In genomic region chr5:92988769-92989356, GRCm38 (mm10) we compare ENCODE assay signal across 9 mouse cellular contexts. TPM values are rescaled to one million over a fixed set of nuclear protein-coding genes. Genes with fewer than 3 reads are reported as not detected.
DNase-seq lines count a peak whose midpoint lies in the region; ATAC-seq lines count a peak whose summit lies in the region.
"Had no signal": no experiment of that assay in that cellular context is flagged by ENCODE, and none has a peak within 500 bp of the region (broad histone marks: within the 10 kb centered on the region; RNA-seq: fewer than 3 reads in every experiment).

No protein-coding gene starts in this region.

- H3K36me3 ChIP-seq in forebrain, embryonic 10.5 days (replicated peaks) = no peaks in the 10 kb centered on the region
- no peaks in the 10 kb centered on the region for H3K36me3 ChIP-seq in kidney, embryonic 14.5 days (ENCODE audit: control insufficient read depth, insufficient read depth, low read length)
- no peaks in the 10 kb centered on the region for H3K36me3 ChIP-seq in midbrain, embryonic 16.5 days (ENCODE audit: control insufficient read depth, insufficient read depth, low read length)

- peak; percentile 50 for ATAC-seq in kidney, embryonic 14.5 days (ENCODE audit: low FRiP score, low TSS enrichment)
- peak; percentile 78 for ATAC-seq in midbrain, embryonic 16.5 days

- H3K4me2 ChIP-seq in kidney, embryonic 14.5 days (replicated peaks; ENCODE audit: low read depth, low read length) = 0 out of 2 replicates have a peak overlapping the region, but pooled peaks have one; percentile 6
- H3K4me2 ChIP-seq in midbrain, embryonic 16.5 days (ENCODE audit: low read length) = 0 out of 2 replicates have a peak overlapping the region, but pooled peaks have one; percentile 13

- H3K9me3 ChIP-seq in forebrain, embryonic 10.5 days = no peaks in the 10 kb centered on the region
- H3K9me3 ChIP-seq in kidney, embryonic 14.5 days (ENCODE audit: control insufficient read depth, low read length) = 0 out of 2 replicates have a peak, but pooled peaks cover 2% of the 10 kb centered on the region
- no peaks in the 10 kb centered on the region for H3K9me3 ChIP-seq in midbrain, embryonic 16.5 days (replicated peaks; ENCODE audit: control insufficient read depth, low read length, poor library complexity, severe bottlenecking)

- H3K27me3 ChIP-seq in forebrain, embryonic 10.5 days (ENCODE audit: poor library complexity, severe bottlenecking) = no peaks in the 10 kb centered on the region
- H3K27me3 ChIP-seq in kidney, embryonic 14.5 days (ENCODE audit: control insufficient read depth, insufficient read depth, low read length) = no peaks in the 10 kb centered on the region
- no peaks in the 10 kb centered on the region for H3K27me3 ChIP-seq in midbrain, embryonic 16.5 days (ENCODE audit: control insufficient read depth, insufficient read depth, low read depth, low read length)

- intact Hi-C loops in heart, postnatal 14 days (cut with DNase I) = no loop called here
- intact Hi-C loops in left cerebral cortex, postnatal 14 days (cut with DNase I) = no loop called here

- H3K4me3 ChIP-seq in forebrain, embryonic 10.5 days = peak overlapping the region; percentile 0; the same call in 1 of the 2 replicates
- no peak overlapping the region for H3K4me3 ChIP-seq in kidney, embryonic 14.5 days (ENCODE audit: low read length)
- no peak overlapping the region for H3K4me3 ChIP-seq in midbrain, embryonic 16.5 days (ENCODE audit: low read depth, low read length)
- H3K4me3 ChIP-seq: megakaryocyte, embryonic 14.5 days had no signal

- peak; percentile 71 for DNase-seq in ZHBTc4 (ENCODE audit: low read depth, low spot score)
- peak; percentile 39 for DNase-seq in forebrain, embryonic 10.5 days (ENCODE audit: extremely low spot score, low spot score)
- no peak for DNase-seq in heart, postnatal 14 days
- DNase-seq in adrenal gland, postnatal 10 days = no peak
- DNase-seq in left cerebral cortex, postnatal 14 days (ENCODE audit: low spot score in 2 of 2) = no peak
- no peak for DNase-seq in c-Kit-positive CD71-positive TER-119-positive erythroid progenitor cells, embryonic 14.5 days (ENCODE audit: low spot score)

- 35% methylated on average over 15 of the region's 15 CpGs for WGBS in forebrain, embryonic 10.5 days
- WGBS in kidney, embryonic 14.5 days = 27% methylated on average over 15 of the region's 15 CpGs
- WGBS in midbrain, embryonic 16.5 days = 26% methylated on average over 14 of the region's 15 CpGs

- H3K27ac ChIP-seq in forebrain, embryonic 10.5 days = peak overlapping the region; percentile 79
- H3K27ac ChIP-seq in kidney, embryonic 14.5 days (ENCODE audit: low read depth, low read length) = peak overlapping the region; percentile 77
- no peak overlapping the region for H3K27ac ChIP-seq in midbrain, embryonic 16.5 days (ENCODE audit: low read length)

- no peak overlapping the region for H3K9ac ChIP-seq in kidney, embryonic 14.5 days (ENCODE audit: low read depth, low read length)
- no peak overlapping the region for H3K9ac ChIP-seq in midbrain, embryonic 16.5 days (ENCODE audit: low read depth, low read length)

- H3K4me1 ChIP-seq in forebrain, embryonic 10.5 days = peaks cover 21% of the 10 kb centered on the region
- peaks cover 11% of the 10 kb centered on the region; the same call in 1 of the 2 replicates for H3K4me1 ChIP-seq in kidney, embryonic 14.5 days (ENCODE audit: control insufficient read depth, insufficient read depth, low read length)
- H3K4me1 ChIP-seq in midbrain, embryonic 16.5 days (ENCODE audit: control insufficient read depth, insufficient read depth, low read length) = peaks cover 5% of the 10 kb centered on the region; the same call in 1 of the 2 replicates

RNA-seq across cellular contexts. Expression of gene Sowahb, which starts 56.0 kb away (rescaled TPM):
- polyA plus RNA-seq in forebrain, embryonic 10.5 days (2016; fragmentation: Nextera tagmentation; extraction: Ambion mirVana) = 0.21 and 0.43 TPM in 2 replicates
- polyA plus RNA-seq in kidney, embryonic 14.5 days (2014; fragmentation: Nextera tagmentation; extraction: Ambion mirVana) = 1.4 and 1.7 TPM in 2 replicates
- polyA plus RNA-seq in midbrain, embryonic 16.5 days (2015; fragmentation: Nextera tagmentation; extraction: Ambion mirVana) = not detected in 2 replicates
- not detected for total RNA-seq in heart, postnatal 14 days (2021)
- 1 to 10 TPM in 1 of 2 experiments, under 1 TPM in 1; 0.48 to 1.4 TPM for total RNA-seq in adrenal gland, postnatal 10 days (2021)
- total RNA-seq in left cerebral cortex, postnatal 14 days (2021) = 1 to 10 TPM; 5.2 to 6.8 TPM

Comparison
In these comparisons a context has a peak if more than half of its experiments do, and no peak if none do; other contexts are left out.
1. DNase-seq: peak in ZHBTc4 (single experiment) and forebrain, embryonic 10.5 days (single experiment); none in heart, postnatal 14 days (0 of 2), adrenal gland, postnatal 10 days (single experiment), left cerebral cortex, postnatal 14 days (0 of 2) and c-Kit-positive CD71-positive TER-119-positive erythroid progenitor cells, embryonic 14.5 days (single experiment).